Mouse (Mus musculus) G1E (cell line): ENCODE data around the gene Dnah1.

ENCODE experiments used
- CTCF ChIP-seq: IDR thresholded peaks from 2 replicates; pipeline ENCODE4 v1.5.1; 2012; ENCODE audit warnings: low read depth, low read length, inconsistent platforms, mixed read lengths
- GATA1 ChIP-seq: IDR thresholded peaks from 2 replicates; pipeline ENCODE4 v1.6.1; 2012; ENCODE audit warnings: borderline replicate concordance, low read length, inconsistent platforms, mixed read lengths
- POLR2AphosphoS5 ChIP-seq: IDR thresholded peaks from 2 replicates; pipeline ENCODE4 v1.6.1; 2012; ENCODE audit warnings: low read depth, low read length, inconsistent platforms; ENCODE audit not compliant: insufficient replicate concordance
- TAL1 ChIP-seq: conservative IDR thresholded peaks from 2 replicates; pipeline ENCODE4 v1.6.1; 2012; ENCODE audit warnings: low read depth, low read length, inconsistent platforms, mixed read lengths

DNA sequence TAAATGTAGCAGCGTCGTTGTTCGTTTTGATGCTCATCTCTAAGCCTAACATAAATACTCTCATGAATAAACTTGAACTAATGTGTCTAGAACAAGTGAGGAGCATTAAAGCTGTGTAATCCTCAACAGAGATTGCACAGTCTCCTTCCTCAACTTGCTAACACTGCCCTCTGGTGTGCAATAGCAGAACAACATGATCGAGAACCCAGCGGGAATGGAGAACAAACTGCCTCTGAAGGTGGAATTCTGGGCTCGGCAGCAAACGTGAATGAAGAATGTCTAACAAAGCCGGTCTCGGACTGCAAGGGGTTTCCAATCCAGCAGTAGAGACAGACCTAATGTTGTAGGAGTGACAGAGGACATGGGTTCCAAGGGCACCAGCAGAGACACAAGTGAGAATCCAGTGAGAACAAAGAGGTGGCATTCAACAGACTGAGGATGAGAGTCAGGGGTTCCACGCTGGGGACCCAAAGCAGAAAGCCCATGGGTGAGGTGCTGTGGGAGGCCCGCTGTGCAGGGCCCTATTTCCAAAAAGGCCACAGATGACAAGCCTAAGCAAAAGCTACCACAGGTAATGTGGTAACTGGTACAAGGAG lies 89.6 kb downstream of the Dnah1 start:
- TF ChIP-seq CTCF (peak; percentile 76), GATA1 (no peak), TAL1 (no peak), POLR2AphosphoS5 (no peak)
